Mouse (Mus musculus) embryonic facial prominence, embryonic 10.5 days (tissue): ENCODE data around the gene Fam83g. TPM values are rescaled to one million over a fixed set of nuclear protein-coding genes. Genes with fewer than 3 reads are reported as not detected.

ENCODE experiments used
- DNase-seq: peaks from one replicate; pipeline ENCODE4 v3.0.0-alpha.2; 2017; ENCODE audit warnings: low spot score
- H3K27ac ChIP-seq: fragments of 300-500 bp; sonication (generic); replicated peaks from 2 replicates; pipeline ENCODE4 v1.5.1; 2016; ENCODE audit warnings: mild to moderate bottlenecking
- H3K27me3 ChIP-seq: fragments of 300-500 bp; sonication (generic); replicated peaks from 2 replicates; pipeline ENCODE4 v1.6.1; 2016; ENCODE audit warnings: low read depth, mild to moderate bottlenecking; ENCODE audit not compliant: poor library complexity, severe bottlenecking
- H3K36me3 ChIP-seq: fragments of 300-500 bp; sonication (generic); replicated peaks from 2 replicates; pipeline ENCODE4 v1.6.1; 2016; ENCODE audit warnings: mild to moderate bottlenecking, moderate library complexity
- H3K4me1 ChIP-seq: fragments of 300-500 bp; sonication (generic); 2 replicates; pipeline ENCODE4 v1.6.1; 2016
- H3K4me3 ChIP-seq: fragments of 300-500 bp; sonication (generic); 2 replicates; pipeline ENCODE4 v1.5.1; 2016; ENCODE audit warnings: mild to moderate bottlenecking, moderate library complexity
- H3K9me3 ChIP-seq: fragments of 300-500 bp; sonication (generic); 2 replicates; pipeline ENCODE4 v1.6.1; 2016; ENCODE audit warnings: mild to moderate bottlenecking
- WGBS: fragments of 180-500 bp; shearing (Covaris S2); methylation state at CpG from one replicate; pipeline ENCODE4 v1.1.7; 2016; 5-methylcytosine and 5-hydroxymethylcytosine counted together
- polyA plus RNA-seq: library from polyadenylated mRNA; unstranded; fragments of >200 nt; fragmentation: Nextera tagmentation; extraction: Ambion mirVana; gene quantifications from 2 replicates; pipeline ENCODE4 v1.2.1, GENCODE M21; 2016

Fam83g gene
- polyA plus RNA-seq, 1 experiment from 2014 or later = 2.2 TPM

DNA sequence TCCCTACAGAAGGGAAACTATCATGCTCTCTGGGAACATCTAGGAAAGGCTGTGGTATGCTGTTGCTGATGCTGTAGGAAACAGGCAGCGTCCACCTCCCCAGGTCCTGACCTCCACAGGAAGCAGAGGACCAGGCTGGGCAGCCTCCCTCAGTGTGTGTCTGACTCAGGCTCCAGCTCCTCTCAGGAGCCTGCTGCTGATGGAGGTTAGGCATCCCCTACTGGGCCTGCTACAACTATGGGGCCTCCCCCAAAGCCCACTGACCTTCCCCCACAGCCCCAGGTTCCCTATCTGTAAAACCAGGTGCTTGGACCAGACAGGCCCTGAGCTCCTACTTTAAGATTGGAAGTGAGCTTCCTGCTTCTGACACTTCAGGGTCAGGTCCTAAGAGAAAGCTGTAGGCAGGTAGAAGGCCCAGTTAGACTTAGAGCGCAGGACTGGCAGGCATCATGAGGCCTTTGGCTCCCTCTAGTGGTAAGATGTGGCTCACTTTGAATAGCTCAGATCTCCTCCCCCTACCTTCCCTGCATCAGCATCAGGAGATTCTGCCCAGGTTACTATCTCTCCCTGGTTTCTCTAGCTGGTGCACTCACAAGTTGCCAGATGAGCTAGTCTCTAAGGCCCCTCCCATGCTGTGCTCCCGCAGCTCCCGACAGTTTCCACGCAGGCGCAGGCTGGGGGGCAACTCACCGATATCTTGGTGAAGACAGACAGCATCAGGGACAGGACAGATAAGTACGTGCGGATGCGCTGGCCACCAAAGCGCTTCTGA lies 30.6 kb downstream of the Fam83g start:
- DNase-seq = peak; percentile 76
- no peaks in the 10 kb centered on the region; the same call in 1 of the 2 replicates for H3K27me3 ChIP-seq
- no peak overlapping the region for H3K4me3 ChIP-seq
- H3K36me3 ChIP-seq = no peaks in the 10 kb centered on the region
- peaks cover 5% of the 10 kb centered on the region; the same call in 1 of the 2 replicates for H3K4me1 ChIP-seq
- no peaks in the 10 kb centered on the region for H3K9me3 ChIP-seq
- 45% methylated on average over 11 of the region's 11 CpGs for WGBS
- no peak overlapping the region for H3K27ac ChIP-seq

DNA sequence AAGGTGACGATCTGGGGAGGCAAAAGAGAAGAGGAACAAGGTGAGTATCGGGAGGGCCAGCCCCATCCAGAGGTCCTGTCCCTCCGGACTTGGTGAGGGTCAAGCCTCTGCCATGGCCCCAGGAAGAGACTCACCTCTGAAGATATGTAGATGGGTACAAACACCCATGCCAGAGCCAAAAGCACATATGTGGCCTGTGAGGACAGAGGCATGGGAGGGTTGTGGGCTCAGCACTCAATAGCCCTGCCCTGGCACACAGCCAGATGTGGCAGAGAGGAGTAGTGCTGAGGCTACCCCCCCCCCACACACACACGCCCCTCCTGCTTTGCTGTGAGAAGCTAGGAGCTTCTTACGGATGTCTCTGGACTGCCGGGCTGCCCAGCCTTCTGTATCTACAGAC lies 31.2 kb downstream of the Fam83g start:
- Histone ChIP-seq H3K9me3 (no peaks in the 10 kb centered on the region), H3K4me3 (no peak overlapping the region), H3K27me3 (no peaks in the 10 kb centered on the region; the same call in 1 of the 2 replicates), H3K4me1 (peaks cover 4% of the 10 kb centered on the region; the same call in 1 of the 2 replicates), H3K27ac (no peak overlapping the region), H3K36me3 (no peaks in the 10 kb centered on the region)
- no peak for DNase-seq
- WGBS = 70% methylated on average over 6 of the region's 6 CpGs

DNA sequence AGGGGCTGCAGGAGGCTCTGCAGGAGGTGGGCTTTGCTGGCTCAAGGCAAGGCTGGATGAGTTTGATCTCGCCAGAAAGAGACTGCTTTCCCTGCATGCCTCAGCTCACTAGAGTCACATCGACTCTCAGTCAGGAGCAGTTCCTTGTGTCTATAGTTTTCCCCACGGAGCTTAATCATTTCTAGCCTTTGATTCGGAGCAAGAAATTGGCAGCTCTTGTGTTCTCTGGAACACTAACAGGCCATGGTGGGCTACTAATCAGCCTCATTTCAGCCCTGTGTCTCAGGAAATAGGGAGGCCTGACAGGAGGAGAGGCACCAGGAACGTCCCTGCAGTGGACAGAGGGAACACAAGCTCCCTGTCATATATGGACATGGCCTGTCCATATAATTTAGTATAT lies 34.1 kb downstream of the Fam83g start:
- Histone ChIP-seq H3K27ac (no peak overlapping the region), H3K27me3 (no peaks in the 10 kb centered on the region; the same call in 1 of the 2 replicates), H3K4me3 (no peak overlapping the region), H3K9me3 (no peaks in the 10 kb centered on the region), H3K36me3 (no peaks in the 10 kb centered on the region), H3K4me1 (peaks cover 4% of the 10 kb centered on the region; the same call in 1 of the 2 replicates)
- 70% methylated on average over 5 of the region's 5 CpGs for WGBS
- no peak for DNase-seq

DNA sequence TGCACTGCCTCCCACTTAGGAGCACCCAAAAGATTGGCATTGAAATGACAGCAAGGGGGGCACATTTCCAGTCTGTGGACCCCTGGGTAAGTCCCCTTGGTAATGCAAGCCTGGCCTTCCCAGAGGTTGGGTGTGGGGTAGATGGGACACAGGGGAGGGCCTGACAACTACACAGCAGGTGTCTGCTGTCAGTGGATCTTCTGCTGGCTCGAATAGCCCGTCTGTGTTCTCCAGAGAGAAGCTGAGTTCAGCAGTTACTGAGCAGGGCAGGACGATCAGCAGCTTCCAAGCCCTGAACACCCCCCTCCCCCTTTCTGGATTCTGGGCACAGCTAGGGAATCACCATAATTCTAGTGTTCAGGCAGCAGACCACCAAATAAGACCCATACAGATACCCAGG lies 35.5 kb downstream of the Fam83g start:
- DNase-seq = no peak
- H3K27ac ChIP-seq = no peak overlapping the region
- 62% methylated on average over 3 of the region's 3 CpGs for WGBS
- H3K36me3 ChIP-seq = no peaks in the 10 kb centered on the region
- no peaks in the 10 kb centered on the region for H3K9me3 ChIP-seq
- H3K4me3 ChIP-seq = no peak overlapping the region
- H3K27me3 ChIP-seq = no peaks in the 10 kb centered on the region
- H3K4me1 ChIP-seq = peaks cover 2% of the 10 kb centered on the region; the same call in 1 of the 2 replicates

DNA sequence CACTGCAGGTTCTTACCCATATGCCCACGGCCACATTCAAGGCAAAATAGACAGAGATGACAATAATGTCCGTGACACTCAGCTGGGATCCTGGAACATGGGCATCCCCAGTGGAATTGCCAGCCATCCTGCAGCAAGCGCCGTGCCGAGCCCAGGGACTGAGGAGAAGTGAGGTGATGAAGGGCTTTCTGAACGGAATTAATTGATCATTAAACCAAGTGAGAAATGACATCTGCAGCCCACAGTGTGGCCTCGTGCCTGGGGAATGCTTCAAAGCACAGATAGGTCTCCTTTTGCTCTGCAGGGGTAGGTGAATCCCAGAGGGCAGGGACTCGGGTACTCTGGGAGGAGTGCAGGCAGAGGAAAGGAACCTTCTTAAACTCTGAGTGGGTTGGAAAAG lies 35.9 kb downstream of the Fam83g start:
- 82% methylated on average over 8 of the region's 8 CpGs for WGBS
- H3K27me3 ChIP-seq = no peaks in the 10 kb centered on the region
- H3K4me1 ChIP-seq = no peaks in the 10 kb centered on the region
- no peak for DNase-seq
- no peaks in the 10 kb centered on the region for H3K9me3 ChIP-seq
- no peaks in the 10 kb centered on the region for H3K36me3 ChIP-seq
- H3K4me3 ChIP-seq = no peak overlapping the region
- H3K27ac ChIP-seq = no peak overlapping the region

DNA sequence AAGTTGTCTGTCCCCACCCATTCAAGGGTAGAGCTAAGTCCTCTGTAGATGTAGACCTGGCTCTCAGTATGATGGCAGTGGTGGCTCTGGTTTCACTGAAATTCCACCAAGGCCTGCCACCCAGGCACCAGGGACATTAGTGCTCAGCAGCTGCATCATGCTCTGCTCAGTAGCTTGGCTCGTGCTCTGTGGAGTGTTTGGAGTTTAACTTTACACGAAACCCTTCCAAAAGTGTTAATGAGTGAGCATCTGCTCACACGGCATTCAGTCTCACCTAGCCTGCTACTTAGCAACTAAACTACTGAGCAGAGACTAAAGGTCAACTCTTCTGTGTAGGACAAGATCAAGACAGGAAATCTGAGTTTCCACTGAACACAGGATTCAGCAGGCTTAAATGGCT lies 36.7 kb downstream of the Fam83g start, which contains the start of gene Slc5a10:
Gene Slc5a10 (minus strand): TSS at position 191 of the 400 bp plus-strand sequence.
- no peak within 1 kb of the TSS for H3K27ac ChIP-seq
- no peaks in the 10 kb centered on the region for H3K27me3 ChIP-seq
- no peaks in the 10 kb centered on the region for H3K4me1 ChIP-seq
- 89% methylated on average over 3 of the region's 3 CpGs for WGBS
- H3K9me3 ChIP-seq = no peaks in the 10 kb centered on the region
- DNase-seq = no peak
- H3K4me3 ChIP-seq = no peak within 1 kb of the TSS
- H3K36me3 ChIP-seq = peaks cover 4% of the 10 kb centered on the region; the same call in 1 of the 2 replicates

DNA sequence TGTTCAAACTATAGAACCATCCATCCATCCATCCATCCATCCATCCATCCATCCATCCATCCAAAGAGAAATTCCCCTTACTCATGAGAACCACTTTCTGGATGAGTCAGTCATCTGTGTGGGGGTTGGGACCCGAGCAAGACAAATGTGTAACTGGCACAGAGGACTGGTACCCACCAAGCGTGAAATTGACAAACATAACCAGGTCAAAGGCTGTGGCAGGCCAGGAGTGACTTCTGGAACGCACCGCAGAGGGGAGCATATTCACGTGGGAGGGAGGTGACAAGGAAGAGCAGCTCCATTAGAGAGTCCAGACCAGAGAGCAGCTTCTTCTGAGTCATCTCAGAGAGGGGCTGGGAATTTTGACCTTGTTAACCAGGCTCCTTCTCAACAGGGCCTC lies 38.2 kb downstream of the Fam83g start:
- 79% methylated on average over 5 of the region's 5 CpGs for WGBS
- H3K27ac ChIP-seq = no peak overlapping the region
- H3K9me3 ChIP-seq = no peaks in the 10 kb centered on the region
- H3K4me3 ChIP-seq = no peak overlapping the region
- H3K4me1 ChIP-seq = no peaks in the 10 kb centered on the region
- DNase-seq = no peak
- H3K36me3 ChIP-seq = peaks cover 18% of the 10 kb centered on the region
- H3K27me3 ChIP-seq = no peaks in the 10 kb centered on the region

DNA sequence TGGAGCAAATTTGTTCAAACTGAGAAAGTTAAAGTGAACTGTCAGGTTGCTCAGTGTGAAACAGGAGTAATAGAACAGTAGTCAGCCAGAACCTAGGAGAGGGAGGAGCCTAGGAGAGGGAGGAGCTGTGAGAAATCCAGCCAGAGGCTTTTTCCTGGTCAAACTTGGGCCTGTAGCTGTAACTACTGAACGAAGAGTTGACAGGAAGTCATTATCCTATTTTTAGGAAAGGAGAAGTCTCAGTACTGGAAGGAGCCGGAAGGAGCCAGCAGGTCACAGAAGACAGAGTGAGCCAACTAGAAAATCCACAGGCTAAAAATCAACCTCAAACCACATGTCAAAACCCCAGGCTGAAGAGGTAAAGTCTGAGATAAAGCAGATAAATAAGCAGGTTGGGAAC lies 44.1 kb downstream of the Fam83g start:
- H3K36me3 ChIP-seq = peaks cover 75% of the 10 kb centered on the region
- WGBS = 62% methylated on average over 2 of the region's 2 CpGs

DNA sequence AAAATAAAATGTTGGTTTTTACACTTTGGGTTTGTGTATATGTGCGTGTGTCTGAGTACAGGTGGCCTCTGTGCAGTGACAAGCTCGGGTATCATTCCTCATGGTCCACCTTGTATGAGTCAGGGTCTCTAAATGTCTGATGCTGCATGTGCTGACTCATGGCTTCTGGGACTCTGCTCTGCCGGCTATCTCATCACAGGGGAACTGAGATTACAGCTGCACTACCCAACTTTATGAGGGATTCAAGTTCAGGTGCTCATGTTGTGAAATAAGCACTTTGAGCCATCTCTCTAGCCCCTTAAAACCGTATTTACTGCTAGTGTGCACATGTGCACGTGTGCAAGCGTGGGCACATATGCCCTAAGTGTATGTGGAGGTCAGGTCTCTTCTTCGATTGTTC lies 48.8 kb downstream of the Fam83g start:
- no peaks in the 10 kb centered on the region for H3K9me3 ChIP-seq
- no peaks in the 10 kb centered on the region for H3K4me1 ChIP-seq
- H3K27me3 ChIP-seq = no peaks in the 10 kb centered on the region
- DNase-seq = no peak
- WGBS = 89% methylated on average over 7 of the region's 7 CpGs
- H3K36me3 ChIP-seq = peaks cover 98% of the 10 kb centered on the region
- H3K27ac ChIP-seq = no peak overlapping the region
- no peak overlapping the region for H3K4me3 ChIP-seq

More for the DNA sequence above, 44.1 kb downstream of the Fam83g start:
- no peak overlapping the region for H3K4me3 ChIP-seq
- no peaks in the 10 kb centered on the region for H3K9me3 ChIP-seq
- H3K27ac ChIP-seq = no peak overlapping the region
- no peaks in the 10 kb centered on the region for H3K4me1 ChIP-seq
- H3K27me3 ChIP-seq = no peaks in the 10 kb centered on the region
- DNase-seq = no peak

DNA sequence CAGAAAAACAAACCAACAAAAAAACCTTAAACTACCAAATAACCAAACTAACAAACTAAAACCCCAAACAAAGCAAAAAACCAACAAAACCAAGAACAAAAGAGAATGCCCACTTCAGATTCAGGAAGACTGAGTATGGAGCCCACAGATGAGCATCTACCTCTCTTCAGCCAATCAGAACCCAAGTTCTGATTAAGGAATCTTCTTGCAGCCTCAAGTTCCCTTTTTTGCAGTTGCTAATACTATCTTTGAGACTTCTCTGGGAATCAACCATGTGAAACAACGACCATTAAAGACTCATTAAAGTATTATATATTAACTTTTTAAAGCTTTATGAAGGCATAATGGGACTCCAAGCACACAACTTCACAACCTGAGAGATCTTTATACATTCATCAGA lies 53.4 kb downstream of the Fam83g start:
- Histone ChIP-seq H3K4me3 (no peak overlapping the region), H3K9me3 (no peaks in the 10 kb centered on the region), H3K27ac (no peak overlapping the region), H3K4me1 (no peaks in the 10 kb centered on the region), H3K36me3 (peaks cover 100% of the 10 kb centered on the region), H3K27me3 (no peaks in the 10 kb centered on the region)
- 89% methylated on average over 1 of the region's 1 CpGs for WGBS
- DNase-seq = no peak

DNA sequence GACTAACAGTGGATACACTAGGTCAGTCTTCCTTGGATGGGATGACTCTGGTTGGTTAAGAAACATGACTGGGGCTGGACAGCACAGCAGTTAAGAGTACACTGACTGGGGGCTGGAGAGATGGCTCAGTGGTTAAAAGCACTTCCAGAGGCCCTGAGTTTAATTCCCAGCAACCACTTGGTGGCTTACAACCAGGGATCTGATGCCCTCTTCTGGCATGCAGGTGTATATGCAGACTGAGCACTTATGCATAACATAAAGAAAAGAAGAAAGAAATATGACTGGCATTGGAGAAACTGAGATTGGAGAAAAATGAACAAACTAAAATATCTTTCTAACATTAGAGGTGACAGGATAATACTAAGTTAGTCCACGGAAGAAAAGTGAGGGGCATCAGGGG lies 56.6 kb downstream of the Fam83g start:
- peaks cover 100% of the 10 kb centered on the region for H3K36me3 ChIP-seq
- H3K4me3 ChIP-seq = no peak overlapping the region
- no peaks in the 10 kb centered on the region for H3K4me1 ChIP-seq
- H3K27ac ChIP-seq = no peak overlapping the region
- DNase-seq = no peak
- no peaks in the 10 kb centered on the region for H3K9me3 ChIP-seq
- WGBS = 90% methylated on average over 1 of the region's 1 CpGs
- H3K27me3 ChIP-seq = no peaks in the 10 kb centered on the region

DNA sequence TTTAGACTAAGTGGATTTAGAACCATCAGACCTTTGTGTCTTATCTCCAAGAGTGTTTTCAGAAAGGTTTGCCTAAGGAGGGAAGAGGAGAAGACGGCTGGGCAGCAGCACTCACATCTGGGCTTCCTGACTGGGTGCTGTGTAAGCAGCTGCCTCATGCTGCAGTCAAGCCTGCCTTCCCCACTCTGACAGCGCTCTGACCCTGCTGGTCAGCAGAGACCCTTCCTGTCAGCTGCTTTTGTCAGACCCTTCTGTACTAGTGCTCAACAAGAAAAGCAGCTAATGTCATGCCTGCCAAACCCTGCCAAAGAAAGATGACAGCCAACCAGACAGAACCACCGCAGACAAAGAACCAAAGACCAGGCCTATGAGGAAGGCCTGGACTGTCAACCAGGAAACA lies 59.9 kb downstream of the Fam83g start:
- WGBS = 82% methylated on average over 3 of the region's 3 CpGs
- no peak overlapping the region for H3K27ac ChIP-seq
- H3K4me1 ChIP-seq = no peaks in the 10 kb centered on the region
- H3K36me3 ChIP-seq = peaks cover 95% of the 10 kb centered on the region
- H3K27me3 ChIP-seq = no peaks in the 10 kb centered on the region
- no peaks in the 10 kb centered on the region for H3K9me3 ChIP-seq
- H3K4me3 ChIP-seq = no peak overlapping the region
- DNase-seq = no peak

DNA sequence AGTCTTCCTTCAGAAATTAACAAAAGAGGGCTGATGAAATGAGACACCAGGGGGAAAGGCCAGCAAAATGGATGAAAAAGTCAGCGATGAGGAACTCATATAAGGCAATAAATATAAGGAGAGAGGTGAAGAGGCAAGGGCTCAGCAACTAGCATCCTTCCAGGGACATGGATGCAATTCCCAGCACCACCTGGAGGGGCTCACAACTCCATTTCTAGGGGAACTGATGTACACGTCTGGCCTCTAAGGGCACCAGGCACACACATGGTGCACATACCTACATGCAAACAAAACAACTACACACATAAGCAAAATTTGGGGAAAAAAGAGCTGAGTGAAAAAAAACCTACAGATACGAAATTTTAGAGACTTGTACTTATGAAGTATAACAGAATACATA lies 60.6 kb downstream of the Fam83g start:
- Histone ChIP-seq H3K27ac (no peak overlapping the region), H3K27me3 (no peaks in the 10 kb centered on the region), H3K4me3 (no peak overlapping the region), H3K36me3 (peaks cover 95% of the 10 kb centered on the region), H3K9me3 (no peaks in the 10 kb centered on the region), H3K4me1 (no peaks in the 10 kb centered on the region)
- no peak for DNase-seq
- 71% methylated on average over 3 of the region's 3 CpGs for WGBS
